Mouse (Mus musculus): Measurements from ENCODE around the gene Apon.
"Not testable (repeated sequence)": the region's sequence is repeated elsewhere in the genome, so short reads cannot be mapped to it uniquely, and the experiment has no call there.

Gene Apon

GRCm38 (mm10) chr10:128236321-128236720 lies 17.6 kb upstream of the Apon start:
- DNase-seq (ENCODE audit: low spot score): no peak

DNA sequence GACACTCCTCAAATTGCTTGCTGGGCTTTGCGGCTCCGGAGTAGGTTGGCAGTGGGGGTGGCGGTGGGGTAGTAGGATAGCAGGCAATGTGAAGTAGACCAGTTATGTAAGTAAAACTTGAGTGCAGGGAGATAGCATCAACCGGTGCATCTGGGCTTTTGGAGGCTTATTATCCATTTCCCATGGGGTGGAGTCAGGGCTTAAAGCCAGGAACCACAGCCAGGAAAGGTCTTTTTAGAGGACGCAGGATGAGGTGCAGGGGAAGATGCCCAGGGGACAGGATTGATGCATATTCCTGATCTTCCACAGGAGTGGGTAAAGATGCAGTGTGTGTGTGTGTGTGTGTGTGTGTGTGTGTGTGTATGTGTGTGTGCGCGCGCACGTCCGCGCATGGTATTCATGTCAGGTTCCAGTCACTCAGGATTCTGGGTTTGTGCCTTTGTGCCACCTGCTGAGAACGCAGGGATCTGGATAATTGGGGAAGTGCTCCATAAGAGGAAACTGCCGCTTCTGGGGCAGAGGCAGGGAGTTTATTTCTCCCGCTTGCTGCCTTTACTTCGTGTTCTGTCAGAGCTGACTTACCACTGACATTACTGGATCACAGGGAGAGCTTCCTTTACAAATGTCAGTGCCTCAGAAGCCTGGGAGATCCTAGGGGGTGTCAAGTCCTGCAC lies 16.0 kb upstream of the Apon start:
- no peak for DNase-seq (ENCODE audit: low spot score)

- no peak for DNase-seq (ENCODE audit: low spot score)
Observed at GRCm38 (mm10) chr10:128239140-128239539, 14.8 kb upstream of the Apon start.

DNA sequence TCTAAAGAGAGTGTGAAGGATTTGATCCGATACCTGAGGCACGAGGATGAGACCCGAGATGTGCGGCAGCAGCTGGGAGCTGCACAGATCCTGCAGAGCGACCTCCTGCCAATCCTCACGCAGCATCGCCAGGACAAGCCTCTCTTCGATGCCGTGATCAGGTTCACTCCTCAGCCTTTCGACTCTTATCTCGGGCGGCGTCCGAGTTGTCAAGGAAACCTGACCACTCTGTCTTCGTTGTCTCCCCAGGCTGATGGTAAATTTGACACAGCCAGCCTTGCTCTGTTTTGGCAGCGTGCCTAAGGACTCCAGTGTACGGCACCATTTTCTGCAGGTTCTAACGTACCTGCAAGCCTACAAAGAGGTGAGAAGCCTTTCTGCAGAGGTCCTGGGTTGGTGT lies 13.8 kb upstream of the Apon start:
- no peak for DNase-seq (ENCODE audit: low spot score)

DNA sequence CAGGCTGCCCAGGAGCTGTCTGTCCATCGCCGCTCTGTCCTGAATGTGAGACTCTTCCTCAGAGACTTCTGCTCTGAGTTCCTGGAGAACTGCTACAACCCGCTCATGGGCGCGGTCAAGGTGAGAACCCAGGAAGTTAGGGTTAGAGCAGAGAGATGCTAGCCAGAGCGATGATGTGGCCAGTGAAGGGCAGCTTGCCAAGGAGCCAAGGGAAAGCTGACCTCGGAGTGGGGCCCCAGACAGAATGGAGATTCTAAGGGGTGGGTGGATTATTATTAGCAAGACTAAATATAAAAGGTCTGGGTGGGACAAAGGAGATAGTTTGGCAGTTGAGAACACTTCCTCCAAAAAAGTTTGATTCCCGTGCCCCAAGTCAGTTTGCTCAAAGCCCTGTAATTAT lies 10.6 kb upstream of the Apon start:
- no peak for DNase-seq (ENCODE audit: low spot score)

- no peak for DNase-seq (ENCODE audit: low spot score)
Observed at GRCm38 (mm10) chr10:128244121-128244520, 9.8 kb upstream of the Apon start.

- DNase-seq (ENCODE audit: low spot score): no peak
Observed at GRCm38 (mm10) chr10:128247020-128247732, 6.7 kb upstream of the Apon start.

DNA sequence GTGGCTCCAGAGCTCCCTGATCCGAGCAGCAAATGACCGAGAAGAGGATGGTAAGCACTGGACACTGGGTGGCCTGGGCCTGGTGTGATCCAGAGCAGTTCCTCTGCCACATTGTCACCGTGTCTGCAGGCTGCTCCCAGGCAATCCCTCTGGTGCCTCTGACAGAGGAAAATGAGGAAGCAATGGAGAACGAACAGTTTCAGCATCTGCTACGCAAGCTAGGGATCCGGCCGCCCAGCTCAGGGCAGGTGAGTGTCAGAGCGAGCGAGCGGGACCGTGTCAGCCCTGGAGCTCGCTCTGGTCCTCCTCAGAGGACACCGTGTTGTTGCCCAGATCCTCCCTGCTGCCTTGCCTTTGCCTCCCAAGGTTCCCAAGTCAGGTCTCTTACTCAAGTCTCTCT lies 3.3 kb upstream of the Apon start:
- DNase-seq (ENCODE audit: low spot score): no peak

- no peak for DNase-seq (ENCODE audit: low spot score)
Observed at GRCm38 (mm10) chr10:128255925-128256324, 2.0 kb downstream of the Apon start.

DNA sequence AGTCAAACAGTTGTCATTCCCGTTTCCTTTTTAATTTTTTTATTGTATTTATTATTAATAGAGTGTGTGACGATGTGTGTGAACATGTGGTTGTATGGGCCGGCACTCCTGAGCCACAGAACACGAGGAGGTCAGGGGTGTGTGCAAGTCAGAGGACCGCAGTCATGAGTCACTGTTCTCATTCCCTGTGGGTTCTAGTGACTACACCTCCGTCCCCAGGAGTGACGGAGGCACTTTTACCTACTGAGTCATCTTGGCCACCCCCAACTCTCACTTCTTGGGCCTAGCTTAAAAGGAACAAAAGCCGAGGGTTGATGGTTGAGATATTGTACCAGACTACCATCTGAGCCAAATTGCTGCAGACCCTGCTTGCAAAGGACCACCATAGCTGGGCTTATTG lies 2.4 kb downstream of the Apon start:
- DNase-seq (ENCODE audit: low spot score): no peak

GRCm38 (mm10) chr10:128258953-128259352 lies 5.1 kb downstream of the Apon start:
- no peak for DNase-seq (ENCODE audit: low spot score)

- DNase-seq (ENCODE audit: low spot score): no peak
Observed at GRCm38 (mm10) chr10:128259946-128260345, 6.0 kb downstream of the Apon start.

DNA sequence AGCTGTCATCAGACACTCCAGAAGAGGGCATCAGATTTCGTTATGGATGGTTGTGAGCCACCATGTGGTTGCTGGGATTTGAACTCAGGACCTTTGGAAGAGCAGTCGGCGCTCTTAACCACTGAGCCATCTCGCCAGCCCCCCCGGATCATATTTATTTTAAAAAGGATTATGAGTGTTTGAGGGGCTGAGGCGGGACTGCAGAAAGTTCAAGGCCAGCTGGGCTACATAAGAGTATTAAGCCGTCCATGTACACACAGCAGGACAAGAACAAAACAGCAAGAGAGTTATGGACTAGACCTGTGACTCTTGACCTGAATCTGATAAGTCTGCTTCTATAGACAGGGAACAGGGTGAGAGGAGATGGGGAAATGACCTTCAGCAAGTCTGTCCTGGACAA lies 6.5 kb downstream of the Apon start:
- DNase-seq (ENCODE audit: low spot score): not testable (repeated sequence)

GRCm38 (mm10) chr10:128262300-128262699 lies 8.4 kb downstream of the Apon start:
- DNase-seq (ENCODE audit: low spot score): no peak

GRCm38 (mm10) chr10:128263393-128264310 lies 9.8 kb downstream of the Apon start:
- DNase-seq (ENCODE audit: low spot score): no peak

DNA sequence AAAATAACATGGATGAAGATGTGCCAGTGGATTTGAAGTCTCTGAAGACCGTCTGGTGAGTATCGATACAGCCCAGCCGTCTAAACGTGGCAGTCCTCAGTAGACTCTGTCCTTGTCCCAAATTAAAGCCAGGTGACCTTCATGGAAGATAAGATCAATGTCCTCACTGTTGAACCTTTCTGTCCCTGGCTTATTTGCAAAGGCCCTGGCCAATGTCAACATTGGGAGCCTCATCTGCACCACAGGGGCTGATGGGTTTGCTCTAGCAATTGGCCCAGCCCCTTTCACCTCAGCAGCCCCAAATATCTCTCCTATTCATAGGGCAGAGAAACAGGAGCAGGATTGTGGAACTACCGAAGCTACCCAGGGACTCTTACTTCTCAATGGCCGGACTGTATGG lies 14.5 kb downstream of the Apon start, which contains the start of gene Apof:
Gene Apof, plus strand, starts transcription at position 301 of the 400 bp plus-strand sequence.
- no peak for DNase-seq (ENCODE audit: low spot score)

DNA sequence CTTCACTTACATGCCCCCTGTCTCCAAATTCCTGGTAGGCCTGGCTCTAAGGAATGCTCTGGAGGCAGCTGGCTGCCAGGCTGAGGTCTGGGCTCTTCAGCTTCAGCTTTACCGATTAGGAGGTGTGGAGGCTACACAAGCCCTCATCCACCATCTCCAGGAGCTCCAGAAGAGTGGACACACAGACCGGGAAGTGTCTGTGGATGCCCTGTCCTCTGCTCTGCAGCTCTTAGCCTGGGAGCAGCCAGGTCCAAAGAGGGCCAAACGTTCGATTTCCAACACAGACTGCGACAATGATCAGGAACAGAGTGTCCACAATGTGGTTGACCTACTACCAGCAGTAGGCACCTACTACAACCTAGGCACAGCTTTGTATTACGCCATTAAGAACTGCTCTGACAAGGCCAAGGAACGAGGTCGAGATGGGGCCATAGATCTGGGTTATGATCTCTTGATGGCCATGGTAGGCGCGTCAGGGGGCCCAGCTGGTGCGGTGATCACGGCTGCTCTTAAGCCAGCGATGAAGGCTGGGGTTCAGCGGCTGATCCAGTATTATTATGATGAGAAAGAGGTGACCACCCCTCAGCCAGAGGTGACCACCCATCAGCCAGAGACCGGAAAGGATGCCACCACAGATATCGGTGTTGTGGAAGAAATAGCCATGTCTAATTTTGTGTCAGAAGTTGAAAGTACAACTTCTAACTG lies 15.5 kb downstream of the Apon start:
- no peak for DNase-seq (ENCODE audit: low spot score)

GRCm38 (mm10) chr10:128270287-128270841 lies 16.5 kb downstream of the Apon start, which contains the start of gene Stat2:
Gene Stat2 (plus strand): TSS chr10:128270559.
- peak; percentile 84 for DNase-seq (ENCODE audit: low spot score)

GRCm38 (mm10) chr10:128270866-128271265 lies 17.0 kb downstream of the Apon start:
- no peak for DNase-seq (ENCODE audit: low spot score)

GRCm38 (mm10) chr10:128271883-128272282 lies 18.0 kb downstream of the Apon start:
- no peak for DNase-seq (ENCODE audit: low spot score)

- not testable (repeated sequence) for DNase-seq (ENCODE audit: low spot score)
Observed at GRCm38 (mm10) chr10:128272819-128273439, 19.0 kb downstream of the Apon start.
